Mouse (Mus musculus) myocyte (in vitro differentiated cells): Measurements from ENCODE around the gene Arhgap23.

Source experiments
- MAX ChIP-seq: IDR thresholded peaks from one replicate; pipeline ENCODE4 v1.6.1; 2011; ENCODE audit warnings: low read depth, mild to moderate bottlenecking, control low read depth
- MYOD1 ChIP-seq, 3 experiments: IDR thresholded peaks; one replicate each; pipeline ENCODE4 v1.6.1; 2011; ENCODE audit warnings: control low read depth in 2 of 3, low read depth in 2 of 3, mild to moderate bottlenecking in 2 of 3, moderate library complexity in 1 of 3; ENCODE audit not compliant: insufficient read length in 2 of 3, control insufficient read depth in 1 of 3
- MYOG ChIP-seq, 3 experiments: IDR thresholded peaks; one replicate each; pipeline ENCODE4 v1.6.1; 2011; ENCODE audit warnings: control low read depth in 2 of 3, low read depth in 2 of 3, mild to moderate bottlenecking in 2 of 3; ENCODE audit not compliant: insufficient read length in 2 of 3, control insufficient read depth in 1 of 3, insufficient read depth in 1 of 3
- POLR2A ChIP-seq: IDR thresholded peaks from one replicate; pipeline ENCODE4 v1.6.1; 2011; ENCODE audit warnings: low read depth, mild to moderate bottlenecking, control low read depth, moderate library complexity; ENCODE audit not compliant: insufficient read length
- POLR2AphosphoS2 ChIP-seq: IDR thresholded peaks from one replicate; pipeline ENCODE4 v1.6.1; 2011; ENCODE audit warnings: low read depth, control low read depth; ENCODE audit not compliant: insufficient read length
- REST ChIP-seq: IDR thresholded peaks from one replicate; pipeline ENCODE4 v1.6.1; 2011; ENCODE audit warnings: mild to moderate bottlenecking, control low read depth, moderate library complexity; ENCODE audit not compliant: insufficient read depth, insufficient read length
- TCF12 ChIP-seq: IDR thresholded peaks from one replicate; pipeline ENCODE4 v1.6.1; 2011; ENCODE audit warnings: mild to moderate bottlenecking, control low read depth; ENCODE audit not compliant: poor library complexity, insufficient read depth, severe bottlenecking
- USF1 ChIP-seq: IDR thresholded peaks from one replicate; pipeline ENCODE4 v1.6.1; 2011; ENCODE audit warnings: low read depth, mild to moderate bottlenecking, control low read depth, moderate library complexity

- no peak for TF ChIP-seq MAX
- TF ChIP-seq MYOG (IDR thresholded peaks at IDR 0.05; ENCODE audit: control insufficient read depth in 1 of 3, insufficient read depth in 1 of 3, insufficient read length in 2 of 3, low read depth in 2 of 3): no peak
- no peak for TF ChIP-seq POLR2AphosphoS2
- TF ChIP-seq REST: no peak
- no peak for TF ChIP-seq POLR2A
- TF ChIP-seq USF1: no peak
- no peak for TF ChIP-seq TCF12
- no peak for TF ChIP-seq MYOD1 (IDR thresholded peaks at IDR 0.05; ENCODE audit: control insufficient read depth in 1 of 3, insufficient read length in 2 of 3, low read depth in 2 of 3)
Observed at GRCm38 (mm10) chr11:97485661-97486060, 70.3 kb downstream of the Arhgap23 start.
